Mouse (Mus musculus) embryonic fibroblast, embryonic 13.5 days (primary cell): ENCODE measurements around the gene Fmo9.

Experiments used
- CTCF ChIP-seq: IDR thresholded peaks from 2 replicates; pipeline ENCODE4 v1.5.1; 2011; ENCODE audit warnings: mild to moderate bottlenecking, control low read depth, low read length, moderate library complexity, borderline replicate concordance; ENCODE audit not compliant: insufficient read depth
- POLR2A ChIP-seq: IDR thresholded peaks from 2 replicates; pipeline ENCODE4 v1.6.1; 2011; ENCODE audit warnings: low read depth, mild to moderate bottlenecking, control low read depth, low read length, moderate library complexity

DNA sequence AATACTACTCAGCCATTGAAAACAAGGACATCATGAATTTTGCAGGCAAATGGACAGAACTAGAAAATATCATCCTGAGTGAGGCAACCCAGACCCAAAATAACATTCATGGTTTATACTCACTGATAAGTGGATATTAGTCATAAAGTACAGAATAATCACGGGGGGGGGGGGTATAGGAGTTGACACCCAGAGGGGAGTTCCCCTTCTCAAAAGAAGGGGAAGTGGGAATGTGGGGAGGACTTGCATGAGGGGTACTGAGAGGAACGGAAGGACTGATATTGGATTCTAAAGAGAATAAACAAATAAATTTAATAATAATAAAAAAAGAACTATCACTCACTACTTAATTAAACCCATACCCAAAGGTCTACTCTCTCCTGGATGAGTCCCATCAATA lies 48.6 kb upstream of the Fmo9 start:
- TF ChIP-seq CTCF: no peak
- no peak for TF ChIP-seq POLR2A
